Mouse (Mus musculus) erythroblast, embryonic 14.5 days (primary cell): ENCODE results near the gene Eif3f.

Experiments
- GATA1 ChIP-seq: IDR thresholded peaks from 2 replicates; pipeline ENCODE4 v1.6.1; 2012; ENCODE audit warnings: low read length, inconsistent platforms, mixed read lengths
- TAL1 ChIP-seq: IDR thresholded peaks from 3 replicates; pipeline ENCODE4 v1.6.1; 2012; ENCODE audit warnings: low read length, inconsistent platforms, mixed read lengths

GRCm38 (mm10) chr7:108966742-108967362, 32.6 kb downstream of the Eif3f start:
- TF ChIP-seq GATA1 (no peak), TAL1 (no peak)
